Mouse (Mus musculus): ENCODE measurements at regions not wholly inside any gene's neighbourhood (a gene's known extent, or its start where the extent isn't known, plus 50 kb on each side); places are given as distances from the start of the nearest gene placed in this dataset.

- no peak for DNase-seq
Observed at GRCm38 (mm10) chr15:52577614-52578013, 1307.1 kb upstream of the Gm7489 start.

DNA sequence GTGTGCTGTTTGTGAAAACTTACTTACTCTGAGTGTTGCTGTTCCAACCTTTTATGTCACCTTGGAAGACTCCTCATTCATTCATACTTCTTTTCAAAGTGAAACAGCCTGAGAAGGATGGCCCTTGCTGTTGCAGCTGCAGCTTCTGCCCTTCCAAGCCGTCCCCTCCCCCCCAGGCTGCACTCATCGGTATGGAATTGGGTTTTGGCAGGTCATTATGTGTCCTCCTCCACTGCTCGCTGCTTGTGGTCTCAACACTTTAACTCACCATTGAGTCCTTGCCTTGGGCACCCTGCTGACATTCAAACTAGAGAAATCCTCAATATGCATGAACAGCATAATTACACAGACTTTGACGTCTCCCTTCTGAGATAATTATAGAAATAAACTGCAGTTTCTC, 1295.3 kb upstream of the Gm7489 start:
- no peak for DNase-seq

DNA sequence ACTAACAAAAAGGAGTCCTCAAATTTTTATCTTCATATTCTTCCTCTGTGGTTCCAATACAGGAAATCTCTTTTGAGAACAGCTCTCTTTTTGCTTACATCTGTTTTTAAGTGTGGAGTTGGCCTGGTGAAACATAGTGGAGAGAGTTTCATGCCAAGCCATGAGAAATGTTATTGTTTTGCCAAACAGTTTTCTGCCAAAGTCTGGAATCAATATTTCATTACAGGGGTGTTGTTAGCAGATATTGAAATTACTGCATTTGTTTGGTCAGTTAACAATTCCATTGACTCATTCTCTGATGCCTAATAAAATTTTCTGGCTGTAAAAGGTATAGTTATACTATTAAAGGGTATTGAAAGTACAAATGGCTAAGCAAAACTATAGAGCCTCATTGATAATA, 1285.2 kb upstream of the Gm7489 start:
- DNase-seq, result no peak

DNA sequence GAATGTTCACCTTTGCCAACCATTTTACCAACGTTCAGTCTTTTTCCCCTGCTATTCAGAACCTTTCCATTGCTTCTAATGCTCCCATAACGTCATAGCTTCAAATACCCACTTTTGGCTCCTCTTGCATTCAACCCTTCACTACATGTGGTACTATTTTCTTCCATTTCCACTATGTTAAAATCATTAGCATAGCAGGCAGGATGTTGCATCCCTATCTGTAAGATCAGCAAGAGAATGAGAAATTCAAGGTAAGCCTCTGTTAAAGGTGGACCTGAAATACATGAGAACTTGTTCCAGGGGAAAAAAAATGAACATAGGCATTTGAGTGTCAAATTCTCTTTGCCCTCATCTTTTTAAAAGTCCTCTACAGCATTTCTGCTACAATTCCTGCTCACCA, 1284.7 kb upstream of the Gm7489 start:
- no peak for DNase-seq

GRCm38 (mm10) chr15:52639790-52640189, 1244.9 kb upstream of the Gm7489 start:
- no peak for DNase-seq

GRCm38 (mm10) chr15:52645961-52646360, 1238.7 kb upstream of the Gm7489 start:
- DNase-seq, result no peak

- no peak for DNase-seq
Observed at GRCm38 (mm10) chr15:52657916-52658315, 1226.8 kb upstream of the Gm7489 start.
